Mouse (Mus musculus): ENCODE data around the gene Lurap1.

GRCm38 (mm10) chr4:116193583-116194383 lies 42.6 kb upstream of the Lurap1 start:
- TF ChIP-seq GATA1 (IDR thresholded peaks at IDR 0.05; ENCODE audit: low read length) = no peak; the same call in 1 of the 2 replicates
- peak; percentile 51; the same call in 2 of the 3 replicates for TF ChIP-seq TAL1 (IDR thresholded peaks at IDR 0.05; ENCODE audit: low read length)
